Mouse (Mus musculus) forebrain, embryonic 14.5 days (tissue): ENCODE measurements at regions not wholly inside any gene's neighbourhood (a gene's known extent, or its start where the extent isn't known, plus 50 kb on each side); places are given as distances from the start of the nearest gene placed in this dataset.
A peak's percentile ranks its signal among the peaks of the same experiment; 100 is the strongest.
"Not testable (repeated sequence)": the region's sequence is repeated elsewhere in the genome, so short reads cannot be mapped to it uniquely, and the experiment has no call there.

Experiments
- ATAC-seq: fragments of 200-750 bp; cut with Nextera tagmentation; 2 replicates; pipeline ENCODE4 v1.8.0; 2017; ENCODE audit warnings: mild to moderate bottlenecking, moderate library complexity
- DNase-seq: peaks from one replicate; pipeline ENCODE4 v3.0.0-alpha.2; 2015; ENCODE audit warnings: low spot score
- H3K27ac ChIP-seq: fragments of 300-500 bp; sonication (generic); 2 replicates; pipeline ENCODE4 v1.5.1; 2014; ENCODE audit warnings: low read depth, mild to moderate bottlenecking, control low read depth, low read length, moderate library complexity
- H3K27me3 ChIP-seq: fragments of 300-500 bp; sonication (generic); replicated peaks from 2 replicates; pipeline ENCODE4 v1.6.1; 2014; ENCODE audit warnings: low read length, control low read depth, mixed read lengths; ENCODE audit not compliant: control insufficient read depth, insufficient read depth
- H3K36me3 ChIP-seq: fragments of 300-500 bp; sonication (generic); 2 replicates; pipeline ENCODE4 v1.6.1; 2014; ENCODE audit warnings: low read length, control low read depth; ENCODE audit not compliant: control insufficient read depth, insufficient read depth
- H3K4me1 ChIP-seq: fragments of 300-500 bp; sonication (generic); 2 replicates; pipeline ENCODE4 v1.6.1; 2014; ENCODE audit warnings: antibody characterized with exemption, low read length, control low read depth; ENCODE audit not compliant: control insufficient read depth, insufficient read depth
- H3K4me2 ChIP-seq: fragments of 300-500 bp; sonication (generic); 2 replicates; pipeline ENCODE4 v1.6.1; 2014; ENCODE audit warnings: mild to moderate bottlenecking, control low read depth, low read length
- H3K4me3 ChIP-seq: fragments of 300-500 bp; sonication (generic); 2 replicates; pipeline ENCODE4 v1.5.1; 2014; ENCODE audit warnings: low read depth, low read length, control low read depth
- H3K9ac ChIP-seq: fragments of 300-500 bp; sonication (generic); 2 replicates; pipeline ENCODE4 v1.6.1; 2014; ENCODE audit warnings: mild to moderate bottlenecking, low read length, control low read depth, moderate library complexity
- H3K9me3 ChIP-seq: fragments of 300-500 bp; sonication (generic); replicated peaks from 2 replicates; pipeline ENCODE4 v1.6.1; 2016; ENCODE audit warnings: low read length, control low read depth, mixed read lengths; ENCODE audit not compliant: control insufficient read depth
- WGBS: fragments of 180-500 bp; shearing (Covaris S2); extraction: QIAGEN DNeasy Blood & Tissue Kit; methylation state at CpG from one replicate; pipeline ENCODE4 v1.1.7; 2014; 5-methylcytosine and 5-hydroxymethylcytosine counted together

DNA sequence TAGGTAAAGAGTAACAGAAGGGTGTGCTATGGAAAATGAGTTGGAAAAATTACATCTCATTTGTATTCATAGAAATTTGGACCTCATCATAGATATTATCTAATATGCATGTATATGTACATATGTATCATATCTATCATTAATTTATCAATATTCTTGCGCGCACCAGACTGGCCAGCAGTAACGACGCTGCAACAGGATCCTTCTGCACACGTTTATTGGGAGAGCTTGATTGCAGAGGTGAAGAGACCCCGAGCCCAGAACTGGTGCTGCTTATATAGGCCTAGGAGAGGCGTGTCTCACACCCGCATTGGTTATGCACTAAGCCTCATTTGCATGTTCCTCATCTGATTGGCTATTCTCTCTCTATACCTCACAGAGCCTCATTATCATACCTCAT, 83.8 kb upstream of the Abca1 start:
- not testable (repeated sequence) for H3K36me3 ChIP-seq, H3K4me3 ChIP-seq, ATAC-seq, H3K9ac ChIP-seq, H3K9me3 ChIP-seq, H3K27me3 ChIP-seq, DNase-seq, H3K4me2 ChIP-seq, H3K27ac ChIP-seq, H3K4me1 ChIP-seq
- WGBS = 96% methylated on average over 8 of the region's 8 CpGs

- H3K4me1 ChIP-seq = no peaks in the 10 kb centered on the region
- no peaks in the 10 kb centered on the region for H3K27me3 ChIP-seq
- no peak overlapping the region for H3K4me2 ChIP-seq
- no peaks in the 10 kb centered on the region for H3K9me3 ChIP-seq
- no peak overlapping the region for H3K9ac ChIP-seq
- H3K36me3 ChIP-seq = no peaks in the 10 kb centered on the region
- no peak overlapping the region for H3K27ac ChIP-seq
- ATAC-seq (no peak), DNase-seq (no peak)
- 81% methylated on average over 5 of the region's 5 CpGs for WGBS
- H3K4me3 ChIP-seq = no peak overlapping the region
These were observed 80.2 kb upstream of the Abca1 start for GRCm38 (mm10) chr4:53239856-53240255.

DNA sequence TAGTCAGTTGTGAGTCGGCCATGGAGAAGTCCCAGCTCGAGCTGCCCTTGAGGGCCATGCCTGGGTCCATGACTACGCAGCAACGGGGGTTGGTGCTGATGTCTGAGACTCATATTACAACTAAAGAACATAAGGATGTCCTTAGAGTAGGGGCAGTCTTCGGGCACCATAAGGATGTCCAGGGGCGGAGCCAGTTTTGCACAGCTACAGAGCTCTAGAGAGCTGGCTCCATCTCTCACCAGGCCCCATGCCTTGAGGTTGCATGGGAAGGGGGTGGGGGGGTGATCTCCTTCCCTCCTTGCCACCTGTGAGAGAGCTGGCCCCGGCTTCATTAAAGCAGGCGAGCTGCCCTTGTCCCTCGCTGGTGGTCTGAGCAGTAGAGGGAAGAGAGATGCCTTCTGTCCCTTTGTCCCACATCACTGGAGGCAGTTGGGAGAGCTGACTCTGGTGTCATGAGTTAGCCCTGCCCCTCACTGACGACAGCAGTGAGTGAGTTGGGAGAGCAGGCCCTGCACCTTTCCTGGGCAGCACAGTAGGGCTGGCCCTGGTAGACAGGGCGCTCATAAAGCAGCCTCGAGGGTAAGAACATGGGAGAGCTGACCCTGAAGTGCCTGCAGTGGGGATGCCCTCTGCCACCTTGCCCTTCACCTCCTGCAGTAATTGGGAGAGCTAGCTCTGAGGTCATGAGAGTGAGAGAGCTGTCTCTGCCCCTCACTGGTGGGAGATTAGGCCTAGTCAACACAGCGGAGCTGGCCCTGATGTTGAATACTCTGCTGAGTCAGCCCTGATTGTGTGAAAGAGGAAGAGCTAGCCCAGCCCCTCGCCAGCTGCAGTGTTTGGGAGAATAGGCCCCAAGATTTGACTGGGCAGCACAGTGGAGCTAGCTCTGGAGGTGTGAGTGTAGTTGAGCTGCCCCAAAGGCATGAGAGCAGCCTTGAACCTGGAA, 78.9 kb upstream of the Abca1 start:
- Histone ChIP-seq H3K4me2 (no peak overlapping the region), H3K27ac (no peak overlapping the region), H3K27me3 (no peaks in the 10 kb centered on the region), H3K4me3 (no peak overlapping the region), H3K4me1 (no peaks in the 10 kb centered on the region), H3K9me3 (no peaks in the 10 kb centered on the region), H3K9ac (no peak overlapping the region), H3K36me3 (no peaks in the 10 kb centered on the region)
- DNase-seq (no peak), ATAC-seq (no peak)
- WGBS = 76% methylated on average over 14 of the region's 14 CpGs

GRCm38 (mm10) chr4:53235870-53236269, 76.2 kb upstream of the Abca1 start:
- ATAC-seq = no peak
- H3K9me3 ChIP-seq = no peaks in the 10 kb centered on the region
- H3K27me3 ChIP-seq = no peaks in the 10 kb centered on the region
- DNase-seq = no peak
- WGBS = 42% methylated on average over 2 of the region's 2 CpGs
- no peak overlapping the region for H3K4me3 ChIP-seq
- no peaks in the 10 kb centered on the region for H3K4me1 ChIP-seq
- H3K4me2 ChIP-seq = no peak overlapping the region
- H3K9ac ChIP-seq = no peak overlapping the region
- no peaks in the 10 kb centered on the region for H3K36me3 ChIP-seq
- H3K27ac ChIP-seq = no peak overlapping the region

GRCm38 (mm10) chr4:53232436-53232835, 72.7 kb upstream of the Abca1 start:
- no peak overlapping the region for H3K4me3 ChIP-seq
- no peaks in the 10 kb centered on the region for H3K36me3 ChIP-seq
- H3K9ac ChIP-seq = no peak overlapping the region
- no peak overlapping the region for H3K4me2 ChIP-seq
- peaks cover 4% of the 10 kb centered on the region; the same call in 1 of the 2 replicates for H3K4me1 ChIP-seq
- H3K27ac ChIP-seq = no peak overlapping the region
- WGBS = 70% methylated on average over 3 of the region's 3 CpGs
- no peak for ATAC-seq
- H3K9me3 ChIP-seq = no peaks in the 10 kb centered on the region
- H3K27me3 ChIP-seq = no peaks in the 10 kb centered on the region
- DNase-seq = no peak

GRCm38 (mm10) chr4:53231867-53232266, 72.2 kb upstream of the Abca1 start:
- H3K4me2 ChIP-seq = no peak overlapping the region
- WGBS = 58% methylated on average over 4 of the region's 4 CpGs

DNA sequence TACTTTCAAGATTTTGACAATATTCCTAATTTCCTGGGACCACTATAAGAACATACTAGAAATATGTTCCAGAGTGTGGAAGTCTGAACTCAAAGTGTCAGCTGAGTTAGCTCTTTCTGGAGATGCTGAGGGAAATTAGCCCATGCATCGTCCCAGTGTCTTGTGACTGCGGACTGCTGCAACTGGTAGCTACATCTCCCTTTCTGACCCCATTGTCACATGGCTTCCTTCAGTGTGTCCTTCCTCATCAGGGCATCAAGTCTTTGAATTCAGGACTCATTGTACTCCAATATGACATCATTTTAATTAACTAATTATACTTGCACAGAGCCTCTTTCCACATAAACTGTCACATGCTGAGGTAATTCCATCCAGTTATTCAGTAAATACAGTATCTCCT, 71.4 kb upstream of the Abca1 start:
- no peak overlapping the region for H3K4me2 ChIP-seq
- 79% methylated on average over 2 of the region's 2 CpGs for WGBS
- no peak overlapping the region for H3K27ac ChIP-seq
- no peaks in the 10 kb centered on the region for H3K27me3 ChIP-seq
- peaks cover 4% of the 10 kb centered on the region; the same call in 1 of the 2 replicates for H3K4me1 ChIP-seq
- no peak for DNase-seq
- no peak overlapping the region for H3K9ac ChIP-seq
- H3K4me3 ChIP-seq = no peak overlapping the region
- H3K9me3 ChIP-seq = no peaks in the 10 kb centered on the region
- ATAC-seq = no peak
- no peaks in the 10 kb centered on the region for H3K36me3 ChIP-seq

More at GRCm38 (mm10) chr4:53231867-53232266, 72.2 kb upstream of the Abca1 start:
- Histone ChIP-seq H3K27ac (no peak overlapping the region), H3K9ac (no peak overlapping the region), H3K4me1 (peaks cover 4% of the 10 kb centered on the region; the same call in 1 of the 2 replicates), H3K4me3 (no peak overlapping the region), H3K27me3 (no peaks in the 10 kb centered on the region), H3K36me3 (no peaks in the 10 kb centered on the region), H3K9me3 (no peaks in the 10 kb centered on the region)
- no peak for DNase-seq
- no peak for ATAC-seq

DNA sequence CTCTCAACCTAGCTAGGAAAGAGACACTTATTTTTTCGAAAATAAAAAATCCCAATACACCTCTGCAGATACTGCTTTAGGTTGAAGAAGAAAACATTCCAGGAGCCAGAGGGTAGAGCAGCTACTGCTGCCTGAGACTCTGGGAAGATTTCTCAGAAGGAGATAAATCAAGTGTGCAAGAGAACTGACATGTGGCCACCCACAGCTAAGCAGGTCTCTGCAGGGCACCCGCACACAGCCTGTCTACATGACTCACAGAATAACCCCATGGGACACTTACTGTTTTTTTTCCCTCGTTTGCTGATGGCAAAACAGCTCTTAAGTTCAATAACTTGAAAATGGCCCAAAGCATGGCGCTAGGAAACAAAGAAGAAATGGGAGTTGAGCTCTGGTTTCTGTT, 68.7 kb upstream of the Abca1 start:
- DNase-seq (no peak), ATAC-seq (no peak)
- Histone ChIP-seq H3K36me3 (no peaks in the 10 kb centered on the region), H3K9me3 (no peaks in the 10 kb centered on the region), H3K4me1 (peaks cover 4% of the 10 kb centered on the region; the same call in 1 of the 2 replicates), H3K4me3 (no peak overlapping the region), H3K9ac (no peak overlapping the region), H3K27me3 (no peaks in the 10 kb centered on the region), H3K27ac (no peak overlapping the region), H3K4me2 (no peak overlapping the region)
- WGBS = 70% methylated on average over 4 of the region's 4 CpGs

GRCm38 (mm10) chr4:53227771-53228170, 68.1 kb upstream of the Abca1 start:
- H3K9me3 ChIP-seq = no peaks in the 10 kb centered on the region
- DNase-seq (peak; percentile 44), ATAC-seq (0 out of 2 replicates have a peak, but pooled peaks have one; percentile 34)
- 11% methylated on average over 8 of the region's 8 CpGs for WGBS
- H3K27ac ChIP-seq = no peak overlapping the region
- H3K9ac ChIP-seq = no peak overlapping the region
- no peaks in the 10 kb centered on the region for H3K27me3 ChIP-seq
- H3K4me1 ChIP-seq = peaks cover 4% of the 10 kb centered on the region; the same call in 1 of the 2 replicates
- no peak overlapping the region for H3K4me3 ChIP-seq
- H3K4me2 ChIP-seq = no peak overlapping the region
- H3K36me3 ChIP-seq = no peaks in the 10 kb centered on the region
